Mouse (Mus musculus): Measurements from ENCODE around the gene Dag1.

- TF ChIP-seq GATA1 (IDR thresholded peaks at IDR 0.05; ENCODE audit: low read length) (no peak), TAL1 (IDR thresholded peaks at IDR 0.05; ENCODE audit: low read length) (no peak)
These were observed 43.4 kb downstream of the Dag1 start for GRCm38 (mm10) chr9:108220380-108220774.
